Mouse (Mus musculus) left cerebral cortex, adult 8-10 months (tissue): Measurements from ENCODE around the gene Fnbp1. TPM values are rescaled to one million over a fixed set of nuclear protein-coding genes. Genes with fewer than 3 reads are reported as not detected.

Experiments
- DNase-seq, 2 experiments: peaks; one replicate each; pipeline ENCODE4 v3.0.0; 2022; ENCODE audit warnings: low spot score in 2 of 2
- total RNA-seq, 4 experiments: library from RNA; stranded (reverse); gene quantifications; 2 replicates each; pipeline ENCODE4 v1.2.4; 2022

The Fnbp1 gene
- total RNA-seq, 4 experiments from 2014 or later, result 117 to 135 (median 123) TPM

- DNase-seq, result no peak
Observed at GRCm38 (mm10) chr2:31096119-31096518, 45.7 kb downstream of the Fnbp1 start.

GRCm38 (mm10) chr2:31094565-31094964 lies 47.2 kb downstream of the Fnbp1 start:
- DNase-seq, result no peak

GRCm38 (mm10) chr2:31092939-31093338 lies 48.9 kb downstream of the Fnbp1 start:
- DNase-seq, result no peak

GRCm38 (mm10) chr2:31091182-31091581 lies 50.6 kb downstream of the Fnbp1 start:
- DNase-seq, result no peak

- no peak for DNase-seq
Observed at GRCm38 (mm10) chr2:31089607-31090006, 52.2 kb downstream of the Fnbp1 start.

- DNase-seq, result no peak
Observed at GRCm38 (mm10) chr2:31088871-31089270, 52.9 kb downstream of the Fnbp1 start.

GRCm38 (mm10) chr2:31087663-31088661 lies 53.8 kb downstream of the Fnbp1 start:
- peak in 1 of 2 experiments; percentile 63 for DNase-seq

GRCm38 (mm10) chr2:31087085-31087484 lies 54.7 kb downstream of the Fnbp1 start:
- no peak for DNase-seq

- no peak for DNase-seq
Observed at GRCm38 (mm10) chr2:31086543-31086942, 55.3 kb downstream of the Fnbp1 start.

GRCm38 (mm10) chr2:31084169-31084850 lies 57.5 kb downstream of the Fnbp1 start:
- DNase-seq, result no peak

- DNase-seq, result no peak
Observed at GRCm38 (mm10) chr2:31083372-31083771, 58.4 kb downstream of the Fnbp1 start.

- no peak for DNase-seq
Observed at GRCm38 (mm10) chr2:31082639-31083038, 59.2 kb downstream of the Fnbp1 start.

GRCm38 (mm10) chr2:31081349-31081748 lies 60.5 kb downstream of the Fnbp1 start:
- no peak for DNase-seq

GRCm38 (mm10) chr2:31079117-31079516 lies 62.7 kb downstream of the Fnbp1 start:
- no peak for DNase-seq

- DNase-seq, result no peak
Observed at GRCm38 (mm10) chr2:31077574-31077973, 64.2 kb downstream of the Fnbp1 start.

- DNase-seq, result no peak
Observed at GRCm38 (mm10) chr2:31076351-31077140, 65.3 kb downstream of the Fnbp1 start.

- DNase-seq, result no peak
Observed at GRCm38 (mm10) chr2:31075836-31076235, 66.0 kb downstream of the Fnbp1 start.

GRCm38 (mm10) chr2:31075168-31075567 lies 66.6 kb downstream of the Fnbp1 start:
- no peak for DNase-seq

GRCm38 (mm10) chr2:31069506-31069905 lies 72.3 kb downstream of the Fnbp1 start:
- no peak for DNase-seq

GRCm38 (mm10) chr2:31069114-31069445 lies 72.7 kb downstream of the Fnbp1 start:
- DNase-seq, result no peak

- peak in 1 of 2 experiments; percentile 72 for DNase-seq
Observed at GRCm38 (mm10) chr2:31068246-31069113, 73.3 kb downstream of the Fnbp1 start.
